Mouse (Mus musculus) adrenal gland, postnatal 25 days (tissue): ENCODE results near the gene Otog. TPM values are rescaled to one million over a fixed set of nuclear protein-coding genes. Genes with fewer than 3 reads are reported as not detected.

Experiments
- total RNA-seq: library from RNA; stranded (reverse); gene quantifications from 2 replicates; pipeline ENCODE4 v1.2.3, GENCODE M21; 2021

Gene Otog
- total RNA-seq, 1 experiment from 2014 or later: 2.3 TPM

Other genes with a start within 250 kb of the Otog start
- 0.15 and 1.9 TPM in 2 replicates for gene Abcc6, start 210.7 kb upstream of the Otog start, total RNA-seq
- gene Nomo1, start 207.3 kb upstream of the Otog start, total RNA-seq: 60.0 and 64.7 TPM in 2 replicates
- 1.4 and 1.5 TPM in 2 replicates for gene Kcnj11, start 140.2 kb upstream of the Otog start, total RNA-seq
- gene Abcc8, start 61.0 kb upstream of the Otog start, total RNA-seq: 1.0 and 1.8 TPM in 2 replicates
- gene Ush1c, start 2.5 kb upstream of the Otog start, total RNA-seq: 2.5 and 2.7 TPM in 2 replicates
- not detected in 2 replicates for gene Myod1, start 135.5 kb downstream of the Otog start, total RNA-seq
- 0.33 TPM in 2 replicates for gene Kcnc1, start 155.5 kb downstream of the Otog start, total RNA-seq